Mouse (Mus musculus): ENCODE data around the gene Pgk1.

GRCm38 (mm10) chrX:106139309-106140070 is 47.4 kb upstream of the Pgk1 start:
- no peak for TF ChIP-seq E2F4 (IDR thresholded peaks at IDR 0.05; ENCODE audit: insufficient read depth)
- no peak for TF ChIP-seq TCF12 (IDR thresholded peaks at IDR 0.05; ENCODE audit: insufficient read depth, poor library complexity, severe bottlenecking)
- no peak for TF ChIP-seq USF1 (IDR thresholded peaks at IDR 0.05; ENCODE audit: low read depth)
- no peak for TF ChIP-seq POLR2A (IDR thresholded peaks at IDR 0.05; ENCODE audit: insufficient read length, low read depth)
- no peak for TF ChIP-seq MAX (IDR thresholded peaks at IDR 0.05; ENCODE audit: low read depth)
- TF ChIP-seq MYOG (IDR thresholded peaks at IDR 0.05; ENCODE audit: control insufficient read depth in 1 of 3, insufficient read depth in 1 of 3, insufficient read length in 2 of 3, low read depth in 2 of 3): no peak
- no peak for TF ChIP-seq POLR2AphosphoS2 (IDR thresholded peaks at IDR 0.05; ENCODE audit: insufficient read length, low read depth)
- no peak for TF ChIP-seq REST (IDR thresholded peaks at IDR 0.05; ENCODE audit: insufficient read depth, insufficient read length)
- TF ChIP-seq CEBPB (IDR thresholded peaks at IDR 0.05; ENCODE audit: insufficient read depth, poor library complexity, severe bottlenecking): no peak
- TF ChIP-seq TCF3 (IDR thresholded peaks at IDR 0.05; ENCODE audit: insufficient read length, low read depth): no peak
- no peak for TF ChIP-seq MYOD1 (IDR thresholded peaks at IDR 0.05; ENCODE audit: control insufficient read depth in 1 of 3, insufficient read length in 2 of 3, low read depth in 2 of 3)
- no peak for TF ChIP-seq SRF (IDR thresholded peaks at IDR 0.05; ENCODE audit: control insufficient read depth, insufficient read length, low read depth)

Data from myocyte (in vitro differentiated cells).